In genomic region chr13:18344580-18345333, GRCm38 (mm10) we compare ENCODE assay signal across 21 mouse cellular contexts. TPM values are rescaled to one million over a fixed set of nuclear protein-coding genes. Genes with fewer than 3 reads are reported as not detected.
"Had no signal": no experiment of that assay in that cellular context is flagged by ENCODE, and none has a peak within 500 bp of the region (broad histone marks: within the 10 kb centered on the region; RNA-seq: fewer than 3 reads in every experiment).

No protein-coding gene starts in this region.

- H3K36me3 ChIP-seq: limb, embryonic 12.5 days; limb, embryonic 15.5 days; midbrain, embryonic 12.5 days; midbrain, embryonic 15.5 days; neural tube, embryonic 12.5 days had no signal

- ATAC-seq: intestine, postnatal 0 days; midbrain, embryonic 15.5 days had no signal

- H3K4me2 ChIP-seq: limb, embryonic 12.5 days; limb, embryonic 15.5 days; midbrain, embryonic 12.5 days; midbrain, embryonic 15.5 days; neural tube, embryonic 12.5 days had no signal

- H3K9me3 ChIP-seq: limb, embryonic 12.5 days; limb, embryonic 15.5 days; midbrain, embryonic 12.5 days; midbrain, embryonic 15.5 days; neural tube, embryonic 12.5 days had no signal

- H3K4me3 ChIP-seq: limb, embryonic 12.5 days; limb, embryonic 15.5 days; midbrain, embryonic 12.5 days; midbrain, embryonic 15.5 days; neural tube, embryonic 12.5 days had no signal

- H3K27me3 ChIP-seq: limb, embryonic 12.5 days; limb, embryonic 15.5 days; midbrain, embryonic 12.5 days; midbrain, embryonic 15.5 days; neural tube, embryonic 12.5 days had no signal

- H3K4me1 ChIP-seq: limb, embryonic 15.5 days; midbrain, embryonic 15.5 days; neural tube, embryonic 12.5 days had no signal

- DNase-seq: kidney, adult 2 months; kidney, postnatal 25 days; layer of hippocampus, postnatal 36 days; left cerebral cortex, postnatal 4 days; lung, adult 2 months; lung, postnatal 14 days; lung, postnatal 4 days; retina, postnatal 1 day; right cerebral cortex, postnatal 25 days; spleen, adult 18-20 months; thymus, adult 18-20 months; thymus, postnatal 36 days had no signal

- H3K9ac ChIP-seq: limb, embryonic 12.5 days; limb, embryonic 15.5 days; midbrain, embryonic 12.5 days; midbrain, embryonic 15.5 days; neural tube, embryonic 12.5 days had no signal

- H3K27ac ChIP-seq: kidney, postnatal 0 days; limb, embryonic 12.5 days; limb, embryonic 15.5 days; midbrain, embryonic 12.5 days; midbrain, embryonic 15.5 days; neural tube, embryonic 12.5 days had no signal

RNA-seq across cellular contexts. Expression of gene Pou6f2, which starts 52.7 kb away (rescaled TPM):
- polyA plus RNA-seq: intestine, postnatal 0 days; kidney, adult 2 months; kidney, embryonic 14.5 days; lung, adult 2 months; urinary bladder, adult 2 months had no signal
